Mouse (Mus musculus) layer of hippocampus, postnatal 36 days (tissue): Measurements from ENCODE around the gene Usp7. TPM values are rescaled to one million over a fixed set of nuclear protein-coding genes. Genes with fewer than 3 reads are reported as not detected.
"Not testable (repeated sequence)": the region's sequence is repeated elsewhere in the genome, so short reads cannot be mapped to it uniquely, and the experiment has no call there.

Experiments
- DNase-seq, 2 experiments: peaks; one replicate each; pipeline ENCODE4 v3.0.0; 2022
- total RNA-seq, 2 experiments: library from RNA; stranded (reverse); gene quantifications; 2 replicates each; pipeline ENCODE4 v1.2.3; 2021

Usp7 gene
- total RNA-seq, 2 experiments from 2014 or later: 157 to 160 TPM

DNA sequence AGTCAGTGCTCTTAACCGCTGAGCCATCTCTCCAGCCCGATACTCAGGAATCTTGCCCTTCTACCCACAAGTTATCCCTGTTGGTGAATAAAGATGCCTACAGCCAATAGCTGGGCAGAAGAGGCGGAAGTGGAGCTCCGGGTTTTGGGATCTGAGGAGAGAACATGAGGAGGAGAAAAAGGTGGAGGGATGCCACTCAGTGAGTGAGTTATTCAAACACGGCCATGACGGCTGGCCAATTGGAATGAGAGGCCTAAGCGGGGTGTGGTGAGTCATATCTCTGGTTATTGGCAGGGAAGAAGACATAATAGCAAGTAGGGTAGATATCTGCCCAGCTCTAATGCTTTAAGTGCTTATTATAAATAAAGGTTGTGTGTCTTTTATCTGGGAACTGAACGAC, 43.2 kb downstream of the Usp7 start:
- no peak for DNase-seq

- DNase-seq: no peak
Measured at GRCm38 (mm10) chr16:8748175-8748846, 43.8 kb downstream of the Usp7 start.

- no peak for DNase-seq
Measured at GRCm38 (mm10) chr16:8747772-8748171, 44.3 kb downstream of the Usp7 start.

GRCm38 (mm10) chr16:8746509-8746908, 45.6 kb downstream of the Usp7 start:
- DNase-seq: no peak

GRCm38 (mm10) chr16:8745751-8746150, 46.4 kb downstream of the Usp7 start:
- DNase-seq: no peak

GRCm38 (mm10) chr16:8743989-8744388, 48.1 kb downstream of the Usp7 start:
- no peak for DNase-seq

DNA sequence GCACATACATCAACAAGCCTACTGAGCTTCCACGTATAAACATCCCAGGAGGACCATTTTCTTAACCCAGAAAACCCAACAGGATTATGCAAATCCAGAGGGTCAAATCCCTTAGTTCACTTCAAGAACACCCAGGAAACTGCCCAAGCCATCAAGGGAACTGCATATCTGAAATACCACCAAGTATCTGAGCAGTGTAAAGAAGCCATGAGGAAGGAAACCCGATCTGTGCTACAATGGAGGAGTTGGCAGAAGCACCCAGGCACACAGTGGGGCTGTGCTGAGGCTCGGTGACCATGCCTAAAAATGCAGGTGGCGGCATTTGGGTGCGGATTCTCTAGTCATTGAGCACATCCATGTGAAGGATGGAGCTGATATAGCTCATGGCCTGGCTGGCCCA, 50.4 kb downstream of the Usp7 start:
- DNase-seq: no peak

- no peak for DNase-seq
Measured at GRCm38 (mm10) chr16:8741110-8741509, 51.0 kb downstream of the Usp7 start.

DNA sequence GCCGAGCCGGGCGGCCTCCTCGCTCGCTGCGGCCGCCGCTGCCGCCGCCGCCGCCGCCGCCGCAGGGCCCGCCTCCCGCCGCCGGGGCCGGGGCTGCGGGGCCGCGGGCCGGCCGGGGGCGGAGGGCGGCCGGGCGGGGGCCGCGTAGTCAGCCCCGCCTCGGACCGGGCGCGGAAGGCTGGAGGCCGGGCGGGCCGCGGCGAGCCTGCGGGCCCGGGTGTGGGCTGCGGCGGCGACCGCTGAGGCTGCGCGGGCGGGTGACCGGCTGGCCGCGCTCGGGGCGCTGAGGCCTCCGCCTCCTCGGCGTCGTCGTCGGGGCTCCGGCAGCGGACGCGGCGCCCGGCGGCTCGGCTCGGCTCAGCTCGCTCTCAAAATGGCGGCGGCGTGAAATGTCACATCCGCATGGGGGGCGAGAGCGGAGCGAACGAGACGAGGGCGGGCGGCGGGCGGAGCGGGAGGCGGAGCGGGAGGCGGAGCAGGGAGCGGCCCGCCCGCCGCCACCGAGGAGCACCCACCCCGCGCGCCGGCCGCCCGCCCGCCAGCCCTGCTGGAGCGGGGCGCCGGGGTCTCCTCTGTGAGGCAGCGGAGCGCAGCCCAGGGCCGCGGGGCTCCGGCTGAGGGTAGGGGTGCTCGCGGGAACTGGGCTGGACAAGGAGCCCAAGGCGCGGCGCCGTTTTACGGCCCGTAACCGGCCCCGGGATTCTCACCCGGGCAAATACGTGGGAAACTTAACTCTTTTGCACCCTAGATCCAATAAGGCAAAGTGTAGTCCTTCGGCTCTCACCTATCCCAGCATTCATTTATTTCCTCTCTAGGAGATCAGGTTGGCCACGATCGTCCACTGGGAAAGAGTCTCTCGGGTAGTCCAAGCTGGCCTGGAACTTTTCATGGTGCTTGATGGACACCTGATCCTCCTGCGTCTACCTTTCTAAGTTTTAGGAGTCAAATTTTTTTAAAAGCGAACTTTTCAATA, 53.3 kb downstream of the Usp7 start:
- DNase-seq: peak; percentile 89 to 90

- no peak for DNase-seq
Measured at GRCm38 (mm10) chr16:8737666-8738541, 54.2 kb downstream of the Usp7 start.

GRCm38 (mm10) chr16:8737341-8737665, 54.8 kb downstream of the Usp7 start:
- no peak for DNase-seq

DNA sequence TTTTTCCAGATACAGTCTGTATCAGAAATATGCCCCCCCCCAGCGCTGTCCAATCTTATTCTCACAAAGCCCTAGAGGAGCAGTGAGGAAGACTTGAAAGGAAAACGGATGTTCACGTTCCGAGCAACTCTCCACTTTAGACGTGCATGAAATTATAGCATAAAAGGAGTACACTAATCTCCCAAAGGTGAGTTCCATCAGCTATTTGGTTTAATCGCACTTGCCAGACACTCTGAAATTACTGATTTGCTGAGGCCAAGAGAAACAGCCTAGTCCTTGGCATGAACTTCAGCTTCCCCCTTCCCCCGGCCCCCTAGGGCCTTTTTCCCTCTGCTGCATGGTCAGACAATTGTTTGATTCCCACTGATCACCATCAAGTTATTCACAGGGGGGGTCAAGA, 55.4 kb downstream of the Usp7 start:
- DNase-seq: no peak

- DNase-seq: no peak
Measured at GRCm38 (mm10) chr16:8736032-8736431, 56.1 kb downstream of the Usp7 start.

GRCm38 (mm10) chr16:8734693-8735092, 57.4 kb downstream of the Usp7 start:
- no peak for DNase-seq

- no peak for DNase-seq
Measured at GRCm38 (mm10) chr16:8733624-8734023, 58.5 kb downstream of the Usp7 start.

DNA sequence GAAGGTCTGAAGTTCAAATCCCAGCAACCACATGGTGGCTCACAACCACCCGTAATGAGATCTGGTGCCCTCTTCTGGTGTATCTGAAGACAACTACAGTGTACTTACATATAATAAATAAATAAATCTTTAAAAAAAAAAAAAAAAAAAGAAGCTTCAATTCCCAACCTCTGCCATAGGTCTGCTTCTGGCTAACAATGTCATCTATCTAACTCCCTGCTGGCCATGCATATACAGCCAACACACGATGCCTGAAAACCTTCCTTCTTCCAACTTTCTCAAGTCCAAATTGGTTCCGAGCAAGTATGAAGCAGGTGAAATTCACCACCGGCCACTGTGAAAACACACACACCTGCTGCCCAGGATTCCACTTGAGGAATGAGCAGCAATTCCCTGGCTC, 59.7 kb downstream of the Usp7 start:
- DNase-seq: not testable (repeated sequence)

- DNase-seq: no peak
Measured at GRCm38 (mm10) chr16:8731630-8732029, 60.5 kb downstream of the Usp7 start.

DNA sequence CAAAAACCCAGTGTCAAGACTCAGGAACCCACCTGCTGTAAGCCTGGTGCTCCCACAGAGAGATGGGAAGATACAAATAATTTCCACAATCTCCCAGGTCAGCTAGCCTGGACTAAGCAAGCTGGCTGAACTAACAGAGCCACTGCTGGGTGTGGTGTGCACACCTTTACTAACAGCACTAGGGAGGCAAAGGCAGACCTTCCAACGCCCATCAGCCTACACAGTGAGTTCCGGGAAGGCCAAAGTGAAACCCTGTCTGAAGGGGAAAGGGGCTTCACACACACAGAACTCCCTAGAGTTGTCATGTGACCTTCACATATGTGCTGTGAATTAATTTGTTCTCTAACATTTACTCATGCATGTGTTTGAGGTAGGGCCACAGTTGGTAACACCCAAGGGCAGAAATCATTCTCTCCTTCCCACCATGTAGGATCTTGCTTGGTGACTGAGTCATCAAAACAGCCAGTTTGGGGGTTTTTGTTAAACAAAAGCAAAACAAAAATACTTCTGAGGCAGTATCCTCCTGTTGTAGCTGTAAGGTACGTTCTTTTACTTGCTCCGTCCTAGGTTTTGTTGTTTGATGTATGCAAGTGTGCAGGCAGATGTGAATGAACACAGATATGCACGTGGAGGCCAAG, 63.9 kb downstream of the Usp7 start:
- no peak for DNase-seq

- no peak for DNase-seq
Measured at GRCm38 (mm10) chr16:8725807-8726206, 66.3 kb downstream of the Usp7 start.

GRCm38 (mm10) chr16:8724031-8724430, 68.1 kb downstream of the Usp7 start:
- DNase-seq: no peak

GRCm38 (mm10) chr16:8720447-8720846, 71.7 kb downstream of the Usp7 start:
- DNase-seq: no peak

DNA sequence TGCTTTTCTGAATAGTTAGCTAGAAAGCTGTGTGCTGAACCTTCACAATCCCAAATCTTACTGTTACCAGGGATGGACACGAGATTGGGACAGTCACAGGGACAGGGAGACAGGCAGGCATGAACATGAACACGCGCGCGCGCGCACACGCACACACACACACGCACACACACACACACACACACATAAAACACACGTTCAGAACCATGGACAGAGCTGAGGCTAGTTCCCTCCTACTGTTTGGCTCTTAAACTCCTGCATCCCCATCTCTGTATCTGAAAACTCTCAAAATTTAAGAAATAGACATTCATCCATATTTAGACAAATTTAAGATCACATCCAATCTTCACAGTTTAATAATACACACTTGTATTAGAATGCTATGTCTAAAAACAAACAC, 74.4 kb downstream of the Usp7 start:
- no peak for DNase-seq
